Mouse (Mus musculus) mesoderm, embryonic 11.5 days (tissue): Measurements from ENCODE around the gene Olfr1389.
A peak's percentile ranks its signal among the peaks of the same experiment; 100 is the strongest.
"Not testable (repeated sequence)": the region's sequence is repeated elsewhere in the genome, so short reads cannot be mapped to it uniquely, and the experiment has no call there.

ENCODE experiments used
- DNase-seq: peaks from one replicate; pipeline ENCODE4 v3.0.0-alpha.2; 2012; ENCODE audit warnings: low read depth, low spot score

Olfr1389 gene

DNA sequence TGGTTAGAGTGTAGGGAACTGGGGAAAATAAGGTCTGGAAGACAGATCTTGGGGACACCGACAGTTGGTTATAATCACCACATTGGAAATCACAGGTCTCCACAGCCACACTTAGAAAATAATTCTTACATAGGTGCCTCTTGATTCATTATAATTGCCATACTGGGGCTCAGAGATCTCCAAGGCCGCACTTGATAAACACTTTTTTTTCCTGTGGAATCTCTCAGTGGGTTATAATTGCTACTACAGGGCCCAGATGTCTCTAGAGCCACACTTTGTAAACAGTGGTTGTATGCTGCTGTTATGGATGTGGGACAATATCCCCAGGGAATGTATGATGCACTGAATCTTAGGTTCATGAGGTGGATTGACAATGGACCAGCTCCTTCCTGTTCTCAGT is at the start of gene Olfr1389:
Gene Olfr1389, plus strand, starts transcription at position 301 of the 400 bp plus-strand sequence.
- no peak for DNase-seq

DNA sequence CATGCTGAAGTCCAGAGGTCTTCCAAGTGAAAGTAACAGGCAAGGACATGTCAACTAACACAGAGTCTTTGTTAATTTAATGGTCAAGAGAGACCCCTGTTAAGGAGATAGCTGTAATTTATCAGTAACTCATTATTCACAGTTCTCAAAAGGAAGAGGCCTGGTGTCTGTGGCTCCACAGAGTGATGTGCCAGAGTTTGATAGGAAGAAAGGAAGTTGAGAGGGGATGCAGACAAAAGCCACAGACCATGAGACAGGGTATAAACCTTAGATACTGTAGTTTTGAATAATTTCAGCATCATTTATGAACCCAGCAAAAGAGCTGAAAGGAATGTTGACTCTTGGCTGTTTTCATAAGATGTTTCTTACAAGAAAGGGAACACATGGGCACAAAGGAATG is 39.7 kb upstream of the Olfr1389 start:
- no peak for DNase-seq

DNA sequence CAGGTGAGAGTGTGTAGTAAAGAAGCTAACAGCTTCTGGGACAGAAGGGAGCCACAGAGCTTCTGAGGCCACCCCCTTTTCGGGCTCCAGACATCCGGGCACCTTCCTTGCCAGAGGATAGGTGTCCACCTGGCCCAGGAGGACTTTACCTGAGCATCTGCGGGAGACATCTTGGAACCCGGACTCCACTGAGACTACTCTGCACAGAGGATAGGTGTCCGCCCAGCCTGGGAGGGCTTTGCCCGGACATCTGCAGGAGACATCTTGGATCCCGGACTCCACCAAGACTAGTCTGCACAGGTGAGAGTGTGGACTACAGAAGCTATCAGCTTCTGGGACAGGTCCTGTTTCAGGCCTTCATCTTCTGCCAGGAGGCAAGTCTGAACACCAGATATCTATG is 36.7 kb upstream of the Olfr1389 start:
- DNase-seq: not testable (repeated sequence)

DNA sequence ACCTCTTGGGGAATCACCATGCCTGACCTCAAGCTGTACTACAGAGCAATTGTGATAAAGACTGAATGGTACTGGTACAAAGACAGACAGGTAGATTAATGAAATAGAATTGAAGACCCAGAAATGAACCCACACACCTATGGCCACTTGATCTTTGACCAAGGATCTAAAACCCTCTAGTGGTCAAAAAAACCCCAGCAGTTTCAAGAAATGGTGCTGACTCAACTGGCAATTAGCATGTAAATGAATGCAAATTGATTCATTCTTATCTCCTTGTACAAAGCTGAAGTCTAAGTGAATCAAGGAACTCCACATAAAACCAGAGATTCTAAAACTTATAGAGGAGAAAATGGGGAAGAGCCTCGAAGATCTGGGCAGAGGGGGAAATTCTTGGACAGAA is 30.2 kb upstream of the Olfr1389 start:
- DNase-seq: not testable (repeated sequence)

DNA sequence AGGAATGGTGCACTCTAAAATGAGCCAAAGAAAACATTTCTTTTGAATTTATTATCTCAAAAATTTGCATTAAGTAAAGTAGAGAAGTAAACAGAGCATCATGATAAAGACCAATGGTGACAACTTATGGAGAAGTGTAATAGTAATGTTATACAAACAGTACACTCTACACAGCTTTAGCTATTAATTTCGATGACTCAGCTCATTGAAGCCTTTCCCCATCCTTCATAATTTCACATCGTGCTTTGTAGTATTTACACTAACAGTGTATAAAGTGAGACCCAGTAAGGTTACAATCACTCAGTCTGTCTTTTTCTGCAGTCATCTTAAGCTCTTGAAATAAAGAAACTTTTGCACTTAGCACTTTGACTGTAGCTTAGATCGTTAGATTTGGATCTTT is 16.1 kb upstream of the Olfr1389 start:
- no peak for DNase-seq

DNA sequence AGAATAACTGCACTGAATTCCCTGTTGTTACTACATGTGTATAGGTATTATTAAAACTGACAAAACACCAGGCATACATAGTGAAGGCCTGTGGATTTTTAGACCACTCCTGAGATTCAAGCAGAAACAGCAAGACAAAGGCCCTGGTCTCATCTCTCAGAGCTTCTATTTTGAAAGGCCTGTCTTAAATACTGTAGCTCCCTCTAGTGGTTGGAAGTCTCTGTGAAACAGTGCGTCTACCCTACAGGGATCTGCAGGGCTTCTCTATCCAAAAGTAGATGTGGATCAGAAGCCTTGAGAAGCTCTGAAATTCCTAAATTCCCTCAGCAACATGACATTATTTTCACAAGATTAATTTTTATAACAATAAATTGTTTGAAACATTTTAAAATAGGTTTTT is 12.3 kb upstream of the Olfr1389 start:
- peak; percentile 20 for DNase-seq

DNA sequence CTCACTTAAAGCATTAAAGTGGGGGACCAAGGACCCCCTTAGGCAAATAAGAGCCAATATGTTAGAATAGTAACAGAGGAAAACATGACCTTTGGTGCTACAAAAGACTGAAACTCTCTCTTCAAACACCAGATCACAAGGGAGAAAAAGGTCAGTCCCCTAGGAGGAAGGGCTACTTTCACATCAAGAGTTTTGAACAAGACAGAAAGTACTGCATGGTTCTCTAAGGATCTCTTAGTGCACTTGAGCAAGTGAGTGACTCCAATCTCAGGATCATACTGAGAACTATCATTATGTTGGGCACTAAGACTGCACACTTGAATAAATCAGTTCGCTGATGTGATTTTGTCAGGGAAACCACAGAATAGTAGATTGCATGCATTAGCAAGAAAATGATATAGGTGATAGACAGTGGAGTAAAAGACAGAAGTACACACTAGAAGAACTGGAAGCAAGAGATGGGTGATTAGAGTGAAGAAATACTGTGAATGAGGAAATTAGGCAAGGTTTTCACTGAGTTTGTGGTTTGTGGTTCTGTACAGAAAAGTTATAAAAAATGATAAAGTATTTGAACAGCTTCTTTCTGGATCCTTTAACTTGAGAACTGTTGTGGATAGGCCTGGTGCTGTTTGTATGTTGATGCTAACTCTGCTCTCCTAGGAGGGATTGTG is 2.5 kb downstream of the Olfr1389 start:
- DNase-seq: no peak

DNA sequence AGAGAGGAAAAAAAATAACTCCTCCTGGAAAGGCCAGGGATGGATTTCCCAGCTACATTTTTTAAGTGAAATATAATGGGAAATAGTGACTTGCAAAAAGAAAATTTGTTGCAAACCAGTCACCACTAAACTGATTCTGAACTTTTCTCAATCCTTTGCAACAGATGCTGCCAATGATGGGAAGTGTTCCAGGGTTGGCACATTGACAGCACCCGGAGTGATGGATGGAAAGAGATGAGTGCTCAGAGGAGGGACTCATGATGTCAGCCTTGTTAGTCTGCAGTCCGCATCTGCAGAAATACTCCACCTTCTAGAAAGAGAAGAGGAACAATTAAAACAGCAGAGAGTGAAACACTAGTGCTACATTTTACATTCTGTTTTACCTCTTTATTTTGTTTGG is 6.8 kb downstream of the Olfr1389 start:
- DNase-seq: no peak

DNA sequence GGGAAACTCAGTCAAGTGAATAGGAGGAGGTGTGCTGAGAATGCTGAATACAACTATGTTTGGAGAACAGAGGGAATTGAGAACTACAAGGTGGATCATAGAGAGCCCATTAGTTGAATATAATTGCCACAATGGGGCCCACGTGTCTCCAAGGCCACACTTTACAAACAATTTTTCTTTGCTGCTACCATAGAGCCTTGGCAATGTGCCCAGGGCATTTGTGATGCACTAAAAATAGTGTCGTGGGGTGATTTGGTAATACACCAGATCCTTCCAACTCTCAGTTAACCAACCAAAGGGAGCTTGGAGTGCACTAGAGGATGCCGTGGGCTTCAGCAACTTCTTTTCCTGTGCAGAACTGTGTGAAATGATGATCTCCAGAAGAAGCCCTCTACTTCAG is 13.5 kb downstream of the Olfr1389 start, which contains the start of gene Olfr1388:
Gene Olfr1388, plus strand, starts transcription at position 214 of the 400 bp plus-strand sequence.
- DNase-seq: no peak

DNA sequence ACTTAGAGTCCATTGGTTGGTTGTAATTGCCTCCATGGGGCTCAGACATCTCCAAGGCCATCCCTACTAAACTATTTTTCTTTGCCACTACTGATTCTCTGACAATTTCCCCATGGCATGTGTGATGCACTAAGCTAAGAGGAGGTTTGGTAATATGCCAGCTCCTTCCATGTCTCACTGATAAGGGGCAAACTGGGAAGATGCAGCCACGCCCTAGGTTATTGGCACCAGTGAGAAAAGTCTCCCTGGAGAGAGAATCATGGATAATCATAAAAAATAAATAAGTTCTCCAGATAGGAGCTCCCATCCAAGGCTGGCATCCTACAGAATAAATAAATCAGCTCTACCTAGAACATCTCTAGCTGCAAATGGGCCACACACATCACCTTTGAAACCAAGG is 32.2 kb downstream of the Olfr1389 start, which contains the start of gene Olfr1387:
Gene Olfr1387, plus strand, starts transcription at position 301 of the 400 bp plus-strand sequence.
- DNase-seq: no peak

DNA sequence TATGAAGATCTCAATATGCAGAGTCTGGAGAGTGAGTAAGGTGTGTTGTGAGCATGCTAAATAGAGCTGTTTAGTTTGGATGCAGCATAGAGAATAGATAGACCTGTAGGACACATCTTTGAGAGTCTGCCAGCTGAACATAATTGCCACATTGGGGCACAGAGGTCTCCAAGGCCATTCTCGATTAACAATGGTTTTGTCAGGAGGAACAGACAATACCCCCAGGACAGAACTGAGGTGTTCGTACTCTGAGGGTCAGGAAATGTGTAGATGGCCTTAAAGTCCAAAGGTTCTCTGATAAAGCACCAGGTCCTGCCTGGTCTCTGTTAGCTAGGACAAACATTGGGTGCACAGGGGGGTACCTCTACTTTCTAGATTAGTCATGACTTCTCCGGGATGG is 41.9 kb downstream of the Olfr1389 start, which contains the start of gene Olfr1386:
Gene Olfr1386, plus strand, starts transcription at position 301 of the 400 bp plus-strand sequence.
- DNase-seq: not testable (repeated sequence)
